Mouse (Mus musculus): Measurements from ENCODE around the gene Katnbl1. TPM values are rescaled to one million over a fixed set of nuclear protein-coding genes. Genes with fewer than 3 reads are reported as not detected.

The Katnbl1 gene
- total RNA-seq (2014; rRNA removed), result 22.2 and 23.9 TPM in 2 replicates
- 22.1 and 24.3 TPM in 2 replicates for polyA plus RNA-seq (2015; fragmentation: Nextera tagmentation; extraction: Ambion mirVana)

- TF ChIP-seq CTCF (IDR thresholded peaks at IDR 0.05; ENCODE audit: low read depth), result peak; percentile 93
- H3K27me3 ChIP-seq (ENCODE audit: insufficient read depth, low read length), result no peaks in the 10 kb centered on the region
- WGBS, result under 1% methylated on average over 72 of the region's 72 CpGs
- H3K4me1 ChIP-seq (ENCODE audit: insufficient read depth), result peaks cover 6% of the 10 kb centered on the region
- H3K4me3 ChIP-seq (ENCODE audit: low read depth, low read length), result peak within 1 kb of the TSS; percentile 99
- DNase-seq (peak; percentile 94), ATAC-seq (peak; percentile 99)
- H3K9me3 ChIP-seq (ENCODE audit: low read length), result no peaks in the 10 kb centered on the region
- peak within 1 kb of the TSS; percentile 87 for H3K27ac ChIP-seq (ENCODE audit: low read depth, low read length)
- peak within 1 kb of the TSS; percentile 57 for H3K4me2 ChIP-seq (ENCODE audit: low read depth)
- no peaks in the 10 kb centered on the region for H3K36me3 ChIP-seq (ENCODE audit: insufficient read depth)
- H3K9ac ChIP-seq, result peak within 1 kb of the TSS; percentile 95
These were observed at the start of gene Katnbl1 for GRCm38 (mm10) chr2:112378973-112379898. TSS of gene Katnbl1 (plus strand) at chr2:112379211.

DNA sequence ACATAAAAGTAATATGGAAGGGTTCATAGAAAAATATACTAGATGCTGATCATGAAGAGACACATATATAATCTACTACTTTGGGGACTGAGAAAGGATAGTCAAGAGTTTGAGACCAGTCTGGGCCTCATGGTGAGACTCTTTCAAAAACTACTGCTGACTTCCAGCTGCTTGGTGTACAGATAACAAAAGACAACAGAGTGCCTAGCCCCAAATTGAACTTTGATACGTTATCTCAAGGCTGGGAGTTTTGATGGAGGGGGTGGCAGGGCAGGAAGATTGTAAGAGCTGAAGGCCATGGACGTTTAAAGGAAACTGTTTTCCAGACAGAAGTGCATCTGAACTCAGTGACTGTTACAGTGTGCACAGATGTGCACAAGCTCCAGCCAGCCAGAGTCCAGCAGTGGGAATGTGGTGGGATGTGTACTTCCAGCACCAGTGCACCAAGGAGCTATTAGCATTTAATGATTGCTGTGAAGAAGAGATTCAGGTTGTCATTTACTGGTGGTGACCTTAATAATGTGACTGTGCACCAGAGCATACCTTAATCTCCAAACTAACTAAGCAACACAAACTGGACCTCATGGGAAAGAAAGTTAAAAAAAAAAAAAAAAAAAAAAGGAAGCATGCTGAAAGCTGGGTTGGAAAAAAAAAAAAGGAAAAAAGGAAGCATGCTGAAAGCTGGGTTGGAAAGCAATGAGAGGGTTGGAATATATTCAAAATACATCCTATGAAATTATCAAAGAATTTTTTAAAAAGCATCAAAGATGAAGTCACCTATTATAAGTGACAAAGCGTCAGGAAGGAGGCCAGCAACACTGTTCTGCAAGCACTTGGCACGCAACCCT, 46.7 kb upstream of the Katnbl1 start:
- WGBS, result 77% methylated on average over 4 of the region's 4 CpGs
- Histone ChIP-seq H3K27ac (ENCODE audit: low read depth, low read length) (no peak overlapping the region), H3K36me3 (ENCODE audit: insufficient read depth) (peaks cover 9% of the 10 kb centered on the region), H3K4me2 (ENCODE audit: low read depth) (no peak overlapping the region), H3K27me3 (ENCODE audit: insufficient read depth, low read length) (no peaks in the 10 kb centered on the region), H3K4me1 (ENCODE audit: insufficient read depth) (no peaks in the 10 kb centered on the region), H3K9me3 (ENCODE audit: low read length) (no peaks in the 10 kb centered on the region), H3K4me3 (ENCODE audit: low read depth, low read length) (no peak overlapping the region), H3K9ac (no peak overlapping the region)
- TF ChIP-seq CTCF (IDR thresholded peaks at IDR 0.05; ENCODE audit: low read depth), result no peak
- DNase-seq (no peak), ATAC-seq (no peak)

- no peak for TF ChIP-seq CTCF (IDR thresholded peaks at IDR 0.05; ENCODE audit: low read depth)
- no peak overlapping the region for H3K9ac ChIP-seq
- WGBS, result 92% methylated on average over 6 of the region's 6 CpGs
These were observed 41.8 kb upstream of the Katnbl1 start for GRCm38 (mm10) chr2:112337211-112337610.

GRCm38 (mm10) chr2:112339736-112340135, 39.3 kb upstream of the Katnbl1 start:
- WGBS, result 96% methylated on average over 2 of the region's 2 CpGs
- ATAC-seq (no peak), DNase-seq (no peak)
- Histone ChIP-seq H3K4me3 (ENCODE audit: low read depth, low read length) (no peak overlapping the region), H3K27me3 (ENCODE audit: insufficient read depth, low read length) (no peaks in the 10 kb centered on the region), H3K9me3 (ENCODE audit: low read length) (no peaks in the 10 kb centered on the region), H3K27ac (ENCODE audit: low read depth, low read length) (no peak overlapping the region), H3K36me3 (ENCODE audit: insufficient read depth) (peaks cover 44% of the 10 kb centered on the region), H3K4me2 (ENCODE audit: low read depth) (no peak overlapping the region), H3K4me1 (ENCODE audit: insufficient read depth) (no peaks in the 10 kb centered on the region), H3K9ac (no peak overlapping the region)
- TF ChIP-seq CTCF (IDR thresholded peaks at IDR 0.05; ENCODE audit: low read depth), result peak; percentile 41; the same call in 1 of the 2 replicates

More at GRCm38 (mm10) chr2:112337211-112337610, 41.8 kb upstream of the Katnbl1 start:
- Histone ChIP-seq H3K4me2 (ENCODE audit: low read depth) (no peak overlapping the region), H3K27ac (ENCODE audit: low read depth, low read length) (no peak overlapping the region), H3K4me3 (ENCODE audit: low read depth, low read length) (no peak overlapping the region), H3K4me1 (ENCODE audit: insufficient read depth) (no peaks in the 10 kb centered on the region), H3K9me3 (ENCODE audit: low read length) (no peaks in the 10 kb centered on the region), H3K36me3 (ENCODE audit: insufficient read depth) (peaks cover 37% of the 10 kb centered on the region), H3K27me3 (ENCODE audit: insufficient read depth, low read length) (no peaks in the 10 kb centered on the region)
- ATAC-seq (no peak), DNase-seq (no peak)

GRCm38 (mm10) chr2:112341117-112341516, 37.9 kb upstream of the Katnbl1 start:
- Histone ChIP-seq H3K9ac (no peak overlapping the region), H3K4me3 (ENCODE audit: low read depth, low read length) (no peak overlapping the region), H3K36me3 (ENCODE audit: insufficient read depth) (peaks cover 44% of the 10 kb centered on the region), H3K4me2 (ENCODE audit: low read depth) (no peak overlapping the region), H3K27ac (ENCODE audit: low read depth, low read length) (no peak overlapping the region), H3K9me3 (ENCODE audit: low read length) (no peaks in the 10 kb centered on the region), H3K4me1 (ENCODE audit: insufficient read depth) (no peaks in the 10 kb centered on the region), H3K27me3 (ENCODE audit: insufficient read depth, low read length) (no peaks in the 10 kb centered on the region)
- WGBS, result 80% methylated on average over 3 of the region's 3 CpGs
- no peak for DNase-seq
- no peak for TF ChIP-seq CTCF (IDR thresholded peaks at IDR 0.05; ENCODE audit: low read depth)
- no peak for ATAC-seq

- H3K9ac ChIP-seq, result no peak overlapping the region
- H3K27ac ChIP-seq (ENCODE audit: low read depth, low read length), result no peak overlapping the region
- no peak for DNase-seq
- H3K36me3 ChIP-seq (ENCODE audit: insufficient read depth), result peaks cover 55% of the 10 kb centered on the region
- no peaks in the 10 kb centered on the region for H3K4me1 ChIP-seq (ENCODE audit: insufficient read depth)
- H3K27me3 ChIP-seq (ENCODE audit: insufficient read depth, low read length), result no peaks in the 10 kb centered on the region
- no peak for ATAC-seq
- 87% methylated on average over 3 of the region's 3 CpGs for WGBS
- H3K9me3 ChIP-seq (ENCODE audit: low read length), result no peaks in the 10 kb centered on the region
- no peak overlapping the region for H3K4me2 ChIP-seq (ENCODE audit: low read depth)
- no peak for TF ChIP-seq CTCF (IDR thresholded peaks at IDR 0.05; ENCODE audit: low read depth)
- no peak overlapping the region for H3K4me3 ChIP-seq (ENCODE audit: low read depth, low read length)
These were observed 30.8 kb upstream of the Katnbl1 start for GRCm38 (mm10) chr2:112348246-112348645.
